Mouse (Mus musculus) gastrocnemius, adult 8-10 months (tissue): ENCODE results near the gene Tent4a. TPM values are rescaled to one million over a fixed set of nuclear protein-coding genes. Genes with fewer than 3 reads are reported as not detected.
"Not testable (repeated sequence)": the region's sequence is repeated elsewhere in the genome, so short reads cannot be mapped to it uniquely, and the experiment has no call there.

Source experiments
- DNase-seq, 2 experiments: peaks; one replicate each; pipeline ENCODE4 v3.0.0; 2022; ENCODE audit warnings: low spot score in 2 of 2
- total RNA-seq, 4 experiments: library from RNA; stranded (reverse); gene quantifications; 2 replicates each; pipeline ENCODE4 v1.2.4; 2022

Gene Tent4a
- total RNA-seq, result 1 to 10 TPM; 4.6 to 6.0 (median 5.5) TPM

DNA sequence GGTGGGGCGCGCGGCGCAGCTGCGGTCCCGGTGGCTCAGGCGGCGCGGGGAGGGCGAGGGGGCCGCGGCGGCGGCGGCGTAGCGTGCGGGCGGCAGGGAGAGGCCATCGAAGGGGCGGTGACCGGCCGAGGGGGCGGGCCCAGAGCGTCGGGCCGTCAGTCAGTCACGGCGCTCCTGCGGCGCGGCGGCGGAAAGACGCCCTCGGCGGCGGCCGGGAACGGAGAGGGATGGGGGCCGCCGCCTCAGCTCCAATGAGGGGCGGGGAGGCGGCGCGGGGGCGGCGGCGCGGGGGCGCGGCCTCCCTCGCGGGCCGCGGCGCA, at the start of gene Tent4a:
TSS of gene Tent4a (minus strand) at position 284 of the 320 bp plus-strand sequence.
- DNase-seq, result no peak

DNA sequence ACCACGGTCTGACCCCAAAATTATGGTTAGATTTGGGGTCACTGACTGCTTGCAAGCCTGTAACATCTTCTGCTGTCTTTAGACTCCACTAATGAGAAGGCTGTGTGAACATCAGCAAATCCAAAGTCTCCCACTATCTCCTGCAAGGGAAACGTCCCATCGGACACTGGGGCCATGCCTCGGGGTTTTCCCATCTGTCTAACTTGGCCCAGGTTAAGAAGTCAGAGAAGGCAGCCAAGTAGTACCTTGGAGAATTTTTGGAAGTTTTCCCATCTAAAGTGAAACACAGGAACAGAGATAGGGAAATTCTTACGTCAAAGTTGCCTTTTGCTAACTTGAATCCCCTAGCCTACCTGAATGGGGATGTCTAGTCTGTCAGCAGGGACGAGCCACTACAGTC, 49.2 kb upstream of the Tent4a start:
- no peak for DNase-seq

DNA sequence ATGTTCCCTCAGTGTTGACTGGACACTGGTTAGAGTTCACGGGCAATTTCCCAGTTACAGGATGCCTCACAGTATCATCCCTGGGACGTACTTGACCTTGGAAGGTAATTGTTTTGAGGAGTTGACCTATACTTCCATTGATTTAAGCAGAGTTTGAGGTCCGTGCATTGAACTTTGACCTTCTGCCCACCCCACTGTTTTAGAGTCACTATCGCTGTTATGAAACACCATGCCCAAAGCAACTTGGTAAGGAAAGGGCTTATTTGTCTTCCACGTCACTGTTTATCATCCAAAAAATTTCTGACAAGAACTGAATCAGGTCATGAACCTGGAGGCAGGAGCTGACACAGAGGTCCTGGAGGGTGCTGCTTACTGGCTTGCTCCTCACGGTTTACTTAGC, 48.0 kb upstream of the Tent4a start:
- DNase-seq, result no peak

DNA sequence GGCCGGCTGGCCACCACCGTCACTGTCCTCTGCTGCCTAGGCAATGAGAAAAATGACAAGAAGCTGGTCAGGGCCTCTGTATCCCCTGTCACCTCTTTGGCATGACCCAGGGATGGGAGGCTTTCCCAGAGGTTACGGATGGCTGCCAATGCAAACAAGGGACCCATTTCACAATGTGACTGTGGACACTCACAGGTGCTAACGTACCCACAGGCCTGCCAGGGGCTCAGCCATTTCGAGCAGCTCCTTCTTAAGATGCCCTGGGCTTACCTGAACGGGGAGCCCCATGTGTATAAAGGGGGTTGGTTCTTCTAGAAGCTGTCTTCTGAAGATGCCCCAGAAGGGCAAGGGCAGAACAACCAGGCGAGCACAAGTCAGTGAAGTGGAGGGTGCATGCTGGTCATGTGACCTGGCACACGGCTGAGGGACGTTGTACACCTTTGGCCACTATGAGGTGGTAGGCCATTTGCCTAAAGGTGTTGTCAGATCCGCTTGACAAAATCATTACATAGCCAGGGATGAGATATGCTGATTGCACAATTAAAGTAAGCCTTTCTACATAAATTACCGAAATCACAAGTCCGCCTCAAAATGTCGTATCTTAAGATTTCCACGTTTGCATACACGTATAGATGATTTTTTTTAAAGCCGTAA, 42.9 kb upstream of the Tent4a start:
- DNase-seq, result no peak

DNA sequence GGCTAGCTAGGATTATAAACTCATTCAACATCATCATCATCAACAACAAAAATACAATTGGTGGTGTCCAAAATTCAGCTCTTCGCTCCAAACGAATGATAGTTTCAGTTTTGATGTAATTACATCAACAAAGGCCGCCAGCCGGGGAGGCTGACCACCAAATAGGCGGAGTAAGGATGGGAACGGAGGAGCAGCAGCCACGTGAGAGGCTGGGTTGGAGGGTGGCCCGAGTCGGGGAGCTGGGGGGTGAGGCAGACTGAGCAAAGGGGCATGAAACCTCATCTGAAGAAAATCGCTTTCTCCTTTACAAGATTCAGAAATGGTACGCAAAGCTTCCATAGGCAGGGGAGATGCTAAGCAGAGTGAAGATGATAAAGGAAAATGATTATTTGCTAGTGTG, 42.3 kb upstream of the Tent4a start:
- DNase-seq, result no peak

DNA sequence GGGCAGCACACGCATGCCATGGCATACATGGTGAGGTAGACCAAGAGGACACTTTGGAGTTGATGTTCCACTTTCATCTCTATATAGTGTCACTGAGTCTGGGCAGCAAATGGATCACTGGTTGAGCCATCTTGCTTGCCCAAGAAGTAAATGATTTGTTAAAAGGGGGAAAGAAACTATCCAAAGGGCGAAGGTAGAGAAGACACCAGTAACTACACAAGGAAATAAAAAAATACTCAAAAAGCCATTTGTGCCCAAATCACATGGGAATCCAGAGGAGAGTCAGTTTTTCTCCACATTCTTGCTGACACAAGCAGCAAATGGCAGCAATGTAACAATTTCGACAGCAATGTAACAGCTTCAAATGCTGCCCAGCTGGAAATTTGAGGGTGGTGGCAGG, 38.2 kb upstream of the Tent4a start:
- DNase-seq, result no peak

DNA sequence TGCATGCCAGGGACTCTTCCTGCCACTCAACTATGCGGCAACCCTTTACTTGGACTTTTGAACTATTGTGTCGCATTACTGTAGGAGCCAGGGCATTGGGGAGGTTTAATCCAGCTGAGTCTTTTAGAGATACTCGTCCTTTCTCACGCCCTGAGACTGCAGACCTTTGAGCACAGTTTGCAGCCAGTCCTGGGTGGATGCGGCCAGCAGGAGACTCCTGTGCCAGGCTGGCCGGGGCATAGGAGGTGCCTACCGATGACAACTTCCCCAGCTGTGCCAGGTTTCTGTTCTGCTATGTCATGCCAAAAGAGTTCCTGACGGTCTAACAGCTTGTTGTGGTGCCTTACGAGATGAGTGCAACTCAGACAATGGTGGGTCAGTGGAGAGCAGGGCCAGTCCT, 34.8 kb upstream of the Tent4a start:
- DNase-seq, result no peak

DNA sequence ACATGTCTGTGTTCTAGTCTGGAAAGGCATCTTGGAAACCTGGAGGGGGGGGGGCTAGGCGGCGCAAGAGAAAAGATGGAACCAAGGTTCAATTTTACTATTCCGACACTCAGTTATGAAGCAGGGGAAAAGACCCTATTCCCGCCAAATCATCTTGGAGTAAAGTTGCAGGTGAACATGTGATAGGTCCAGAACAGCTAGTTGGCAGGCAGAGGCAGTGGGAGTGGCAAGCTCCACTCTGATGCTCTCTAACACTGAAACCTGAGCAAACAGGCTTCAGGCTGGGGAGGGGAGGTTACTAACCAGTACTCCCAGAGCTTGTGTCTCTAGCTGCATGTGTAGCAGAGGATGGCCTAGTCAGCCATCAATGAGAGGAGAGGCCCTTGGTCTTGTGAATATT, 31.0 kb upstream of the Tent4a start:
- DNase-seq, result not testable (repeated sequence)

DNA sequence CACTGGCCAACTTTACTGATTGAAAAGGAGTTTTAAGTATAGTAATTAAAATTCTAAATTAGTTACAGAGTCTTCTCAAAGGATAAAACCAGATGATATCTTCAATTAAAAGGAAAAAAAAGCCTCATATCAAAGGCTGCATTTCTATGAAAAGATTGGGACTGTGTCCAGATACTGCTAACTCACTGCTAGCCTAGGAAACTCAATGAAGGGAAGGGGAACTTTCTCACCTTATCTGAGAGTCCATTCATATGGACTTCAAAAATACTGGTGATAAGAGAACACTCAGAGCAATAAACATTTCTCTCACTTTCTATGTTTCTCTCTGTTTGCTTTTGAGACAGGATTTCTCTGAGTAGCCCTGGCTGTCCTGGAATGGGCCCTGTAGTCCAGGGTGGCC, 30.2 kb upstream of the Tent4a start:
- no peak for DNase-seq

DNA sequence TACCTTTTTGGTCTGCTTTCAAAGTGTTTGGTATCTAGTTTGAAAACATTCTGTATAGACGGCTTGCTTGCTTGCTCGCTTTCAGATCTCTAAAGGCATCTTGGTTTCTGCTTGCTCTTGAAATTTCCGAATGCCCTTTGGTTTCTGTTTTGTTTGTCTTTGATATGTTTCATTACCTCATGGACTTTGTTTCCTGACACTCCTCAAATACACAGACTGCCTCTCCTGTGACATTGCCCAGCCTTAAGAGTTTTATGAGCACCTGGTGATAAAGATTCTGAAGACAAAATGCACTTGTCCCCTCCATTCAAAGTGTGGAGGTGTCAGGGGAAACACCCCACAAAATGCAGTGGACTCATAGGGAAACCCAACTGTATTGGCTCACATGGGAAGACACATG, 29.5 kb upstream of the Tent4a start:
- no peak for DNase-seq

DNA sequence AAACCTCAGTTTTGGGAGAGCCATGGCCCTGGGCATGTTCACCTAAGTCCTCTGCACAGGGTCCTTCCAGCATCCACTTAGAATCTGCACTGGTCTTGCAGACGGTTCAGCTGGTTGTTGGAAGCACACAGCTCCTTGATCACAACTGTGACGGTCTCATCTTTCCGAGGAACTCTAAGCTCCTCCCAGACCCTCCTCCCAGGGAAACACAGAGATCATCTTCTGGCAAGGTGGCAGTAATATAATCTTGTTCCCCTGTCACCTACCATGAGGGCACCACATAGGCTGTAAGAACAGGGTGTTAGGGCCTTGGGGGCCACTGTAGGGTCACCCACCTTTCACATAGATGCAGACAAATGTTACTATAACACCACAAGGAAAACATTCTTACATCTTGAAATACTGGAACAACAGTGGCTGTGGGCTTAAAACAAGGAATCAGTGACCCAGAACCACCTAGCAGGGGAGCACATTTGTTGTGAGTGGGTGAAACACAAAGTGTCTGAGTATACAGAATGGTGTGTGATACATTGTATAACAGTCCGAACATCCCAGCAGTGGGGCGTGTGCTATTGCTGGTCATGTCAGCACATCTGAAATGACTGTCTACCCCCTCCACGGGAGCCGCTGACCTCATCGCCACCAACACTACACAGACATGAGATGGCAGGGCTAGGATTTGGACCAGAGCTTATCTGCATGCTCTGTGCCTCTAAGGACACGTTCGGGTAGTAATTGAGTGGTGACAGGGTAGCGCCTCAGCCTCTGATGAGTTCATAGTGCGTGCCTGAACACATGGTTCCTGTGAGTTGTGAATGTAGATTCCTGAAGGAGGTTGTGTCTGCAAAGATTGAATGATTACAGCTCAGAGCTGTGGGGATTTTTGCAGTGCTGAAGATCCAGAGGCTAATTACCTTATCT, 28.5 kb upstream of the Tent4a start:
- no peak for DNase-seq

DNA sequence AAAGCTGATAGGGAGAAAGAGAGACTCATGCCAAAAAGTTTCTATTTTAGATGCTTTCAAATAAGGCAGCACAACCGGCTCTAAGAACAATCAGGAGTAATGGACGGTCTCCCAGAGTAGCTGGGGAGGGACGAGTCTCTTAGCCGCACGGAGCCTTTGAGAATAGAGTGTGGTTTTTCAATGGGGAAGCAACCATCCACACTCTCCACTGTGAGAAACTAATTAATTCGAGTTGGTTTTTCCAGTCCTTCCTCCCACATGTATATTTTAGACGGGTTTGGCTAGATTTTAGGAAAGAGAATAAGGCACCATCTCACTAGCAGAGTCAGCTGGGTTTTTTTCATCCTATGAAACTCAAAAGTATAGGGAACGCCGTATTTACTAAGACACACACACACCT, 27.6 kb upstream of the Tent4a start:
- no peak for DNase-seq

DNA sequence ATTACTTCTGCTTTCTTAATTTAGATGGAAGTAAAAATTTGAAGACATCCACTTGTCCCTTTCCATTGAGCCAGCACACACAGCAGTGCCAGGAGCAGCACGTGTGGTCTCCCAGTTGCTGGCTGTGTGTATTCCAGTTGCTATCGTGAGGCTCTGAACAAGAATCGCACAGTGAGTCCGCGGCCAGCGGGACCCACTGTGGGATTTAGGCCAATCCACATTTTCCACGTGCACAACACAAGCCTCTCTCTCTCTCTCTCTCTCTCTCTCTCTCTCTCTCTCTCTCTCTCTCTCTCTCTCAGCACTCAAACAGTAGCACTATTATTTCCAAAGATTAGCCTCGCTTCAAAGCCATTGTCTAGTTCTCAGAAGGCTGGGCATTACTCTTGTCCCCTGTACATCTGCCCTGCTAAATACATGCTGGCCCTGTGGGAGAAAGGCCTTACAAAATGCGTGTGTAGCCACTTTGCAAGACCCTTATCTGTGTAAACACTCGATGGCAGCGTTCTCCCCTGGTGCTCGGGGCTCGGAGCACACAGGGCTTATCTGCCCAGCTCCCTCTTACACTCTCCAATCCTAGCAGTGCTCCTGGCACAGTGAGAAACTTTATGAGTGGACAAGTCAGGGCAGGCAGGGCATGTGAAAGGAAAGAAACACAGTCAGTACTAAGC, 25.0 kb upstream of the Tent4a start:
- no peak for DNase-seq

DNA sequence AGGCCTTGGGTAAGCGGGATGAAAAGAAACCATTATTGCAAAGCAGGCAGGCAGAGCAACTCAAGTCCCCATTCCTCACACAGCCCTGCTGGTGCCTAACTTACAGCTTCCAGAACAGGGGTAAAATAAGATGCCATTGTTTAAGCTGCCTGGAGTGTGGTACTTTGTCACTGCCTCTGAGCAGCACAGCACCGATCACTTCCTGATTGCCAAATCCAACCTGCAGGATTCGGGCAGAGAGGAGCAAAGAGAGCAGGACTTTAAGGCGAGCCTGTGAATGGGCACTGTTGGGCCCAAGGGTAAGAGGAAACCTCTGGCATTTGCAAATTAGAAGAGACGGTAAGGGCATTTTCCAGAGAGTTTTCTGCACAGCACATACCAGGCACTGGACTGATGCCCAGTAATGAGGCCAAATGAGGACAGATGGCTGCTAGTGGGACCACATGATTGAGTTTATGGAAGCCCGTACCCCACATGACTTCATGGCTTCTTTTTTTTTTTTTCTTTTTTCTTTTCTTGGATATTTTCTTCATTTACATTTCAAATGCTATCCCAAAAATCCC, 23.8 kb upstream of the Tent4a start:
- no peak for DNase-seq

DNA sequence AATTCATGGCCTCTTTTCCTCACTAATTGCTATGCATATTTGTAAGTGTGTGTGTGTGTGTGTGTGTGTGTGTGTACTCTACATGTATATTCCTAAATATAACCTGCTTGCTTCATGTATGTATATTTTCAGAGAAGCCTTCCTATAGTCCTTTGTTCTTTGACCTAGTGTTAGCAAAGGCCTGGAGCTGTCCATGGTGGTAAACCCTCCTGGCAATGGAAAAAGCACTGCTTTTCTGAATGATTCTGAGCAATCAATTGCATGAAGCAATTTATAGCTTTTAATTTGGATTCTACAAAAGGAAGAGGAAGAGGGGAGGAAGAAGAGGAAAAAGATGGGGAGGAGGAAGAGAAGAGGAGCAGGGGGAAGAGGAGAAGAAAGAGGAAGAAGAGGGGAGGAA, 22.3 kb upstream of the Tent4a start:
- no peak for DNase-seq

DNA sequence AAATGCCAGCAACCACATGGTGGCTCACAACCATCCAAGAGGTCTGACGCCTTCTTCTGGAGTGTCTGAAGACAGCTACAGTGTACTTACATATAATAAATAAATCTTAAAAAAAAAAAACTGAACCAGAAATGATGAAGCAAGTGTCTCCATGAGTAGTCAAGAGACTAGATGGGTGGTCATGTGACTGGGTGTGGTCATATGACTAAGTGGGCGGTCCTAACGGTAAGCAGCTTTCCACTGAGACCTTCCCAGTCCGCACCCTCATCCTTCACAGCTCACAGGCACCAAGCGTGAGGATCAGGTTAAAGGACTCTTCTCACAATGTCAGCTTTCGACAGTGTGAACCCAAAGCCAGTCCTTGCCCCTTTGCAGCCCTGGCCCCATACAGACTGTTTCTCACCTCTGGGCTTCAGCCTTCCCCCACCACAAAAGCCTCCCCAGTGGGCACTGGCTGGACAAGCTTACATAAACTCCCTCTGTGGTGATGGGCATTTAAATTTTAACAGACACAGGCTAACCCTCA, 21.6 kb upstream of the Tent4a start:
- no peak for DNase-seq

DNA sequence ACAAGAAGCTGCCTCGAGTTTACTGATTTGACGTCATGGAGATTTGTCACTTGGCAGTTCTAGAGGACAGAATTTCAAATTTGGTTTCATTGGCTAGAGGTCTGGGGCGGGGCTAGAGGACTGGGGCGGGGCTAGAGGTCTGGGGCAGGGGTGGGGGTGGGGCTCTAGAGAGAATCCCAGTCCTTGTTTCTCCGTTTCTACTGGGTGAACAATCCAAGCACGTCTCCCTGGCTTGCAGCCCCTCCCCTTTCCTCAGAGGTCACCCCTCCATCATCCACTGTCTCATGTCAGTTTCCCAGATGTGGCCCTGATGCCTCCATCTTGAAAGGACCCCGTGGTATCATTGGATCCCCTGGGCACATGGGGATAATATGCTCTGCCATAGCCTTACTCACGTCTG, 20.6 kb upstream of the Tent4a start:
- DNase-seq, result no peak

DNA sequence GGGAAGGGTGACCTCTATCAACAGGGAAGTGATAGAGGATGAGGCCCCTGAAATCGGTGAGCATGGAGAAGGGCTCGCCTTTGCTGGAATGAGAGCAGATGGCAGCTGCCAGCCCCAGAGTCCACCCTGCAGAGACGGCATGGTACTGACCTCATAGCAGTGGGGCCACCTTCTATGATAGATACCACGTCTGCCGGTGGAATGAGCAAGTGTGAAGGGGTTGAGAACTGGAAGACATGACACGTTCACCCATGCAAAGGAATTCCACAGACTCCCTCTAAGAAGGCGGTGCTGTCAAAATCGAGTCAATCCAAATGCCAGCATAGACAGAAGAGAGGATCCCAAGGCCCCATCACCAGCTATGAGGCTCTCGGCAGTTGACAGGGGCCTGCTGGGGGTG, 19.8 kb upstream of the Tent4a start:
- DNase-seq, result no peak

DNA sequence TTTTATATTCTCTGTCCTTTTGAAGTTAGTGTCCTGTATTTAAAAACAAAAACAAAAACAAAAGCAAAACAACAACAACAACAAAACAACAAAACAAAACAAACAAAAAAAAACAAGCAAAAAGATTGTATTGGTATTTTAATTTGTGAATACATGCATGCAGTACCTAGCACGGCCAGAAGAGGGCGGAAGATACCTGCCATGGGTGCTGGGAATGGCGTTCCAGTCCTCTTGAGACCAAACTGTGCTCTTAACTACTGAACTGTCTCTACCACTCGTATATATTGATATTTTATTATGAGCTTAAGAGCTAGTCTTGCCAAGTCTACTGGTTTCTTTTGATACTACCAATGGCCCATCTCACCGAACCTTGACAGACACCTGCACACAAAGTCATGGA, 18.6 kb upstream of the Tent4a start:
- no peak for DNase-seq

DNA sequence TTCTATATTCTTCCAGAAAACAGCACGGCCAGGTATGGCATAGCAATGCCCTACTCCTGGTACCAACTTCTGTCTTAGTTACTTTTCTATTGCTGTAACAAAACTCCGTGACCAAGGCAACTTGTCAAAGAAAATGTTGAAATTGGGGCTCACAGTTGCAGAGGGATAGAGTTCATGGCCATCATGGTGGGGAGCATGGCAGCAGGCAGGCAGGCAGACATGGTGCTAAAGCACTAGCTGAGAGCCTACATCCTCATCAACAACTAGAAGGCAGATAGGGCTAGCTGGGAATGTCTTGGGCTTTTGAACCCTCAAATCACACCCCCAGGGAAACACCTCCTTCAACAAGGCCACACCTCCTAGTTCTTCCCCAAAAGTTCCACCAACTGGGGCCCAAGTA, 16.4 kb upstream of the Tent4a start:
- DNase-seq, result no peak

DNA sequence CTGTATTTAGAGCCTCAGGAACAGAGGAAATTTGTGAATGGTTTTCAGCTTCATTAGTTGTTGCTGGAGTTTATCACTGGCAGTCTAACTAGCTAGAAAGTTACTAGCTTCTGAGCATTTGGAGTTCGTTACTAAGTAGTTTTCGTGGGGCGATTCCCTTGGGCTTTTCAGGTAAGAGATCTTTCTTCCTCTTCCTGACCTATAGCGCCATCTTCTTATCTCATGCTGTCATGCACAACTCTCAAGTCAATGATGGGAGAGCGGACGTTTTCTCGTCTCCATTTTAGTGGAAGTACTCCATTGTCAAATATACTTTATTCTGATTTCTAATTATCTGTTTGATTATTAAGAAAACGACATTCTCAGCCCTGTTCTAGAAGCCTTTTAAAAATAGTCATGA, 15.6 kb upstream of the Tent4a start:
- no peak for DNase-seq
